Mouse (Mus musculus) cerebellum, adult 18-20 months (tissue): Measurements from ENCODE around the gene Rfx3.

Experiments used
- DNase-seq, 2 experiments: peaks; one replicate each; pipeline ENCODE4 v3.0.0; 2021

The Rfx3 gene

GRCm38 (mm10) chr19:27904655-27905054 is 106.3 kb downstream of the Rfx3 start:
- DNase-seq, result peak; percentile 44 to 66

- DNase-seq, result peak; percentile 15 to 16
Measured at GRCm38 (mm10) chr19:27904209-27904608, 106.8 kb downstream of the Rfx3 start.

GRCm38 (mm10) chr19:27902601-27903000 is 108.4 kb downstream of the Rfx3 start:
- DNase-seq, result no peak

GRCm38 (mm10) chr19:27901693-27902092 is 109.3 kb downstream of the Rfx3 start:
- no peak for DNase-seq

GRCm38 (mm10) chr19:27884520-27884919 is 126.4 kb downstream of the Rfx3 start:
- no peak for DNase-seq

GRCm38 (mm10) chr19:27877429-27877828 is 133.5 kb downstream of the Rfx3 start:
- no peak for DNase-seq

GRCm38 (mm10) chr19:27870794-27871193 is 140.2 kb downstream of the Rfx3 start:
- DNase-seq, result no peak

GRCm38 (mm10) chr19:27859641-27860040 is 151.3 kb downstream of the Rfx3 start:
- no peak for DNase-seq

GRCm38 (mm10) chr19:27848946-27849345 is 162.0 kb downstream of the Rfx3 start:
- DNase-seq, result no peak

- DNase-seq, result no peak
Measured at GRCm38 (mm10) chr19:27847055-27847454, 163.9 kb downstream of the Rfx3 start.

- DNase-seq, result peak in 1 of 2 experiments; percentile 30
Measured at GRCm38 (mm10) chr19:27838635-27839034, 172.3 kb downstream of the Rfx3 start.

GRCm38 (mm10) chr19:27838041-27838440 is 172.9 kb downstream of the Rfx3 start:
- no peak for DNase-seq

- no peak for DNase-seq
Measured at GRCm38 (mm10) chr19:27832448-27832847, 178.5 kb downstream of the Rfx3 start.

- DNase-seq, result no peak
Measured at GRCm38 (mm10) chr19:27828316-27828715, 182.7 kb downstream of the Rfx3 start.

GRCm38 (mm10) chr19:27817661-27818060 is 193.3 kb downstream of the Rfx3 start:
- no peak for DNase-seq

- peak; percentile 54 to 56 for DNase-seq
Measured at GRCm38 (mm10) chr19:27780030-27780429, 230.9 kb downstream of the Rfx3 start.

GRCm38 (mm10) chr19:27770716-27771265 is 240.2 kb downstream of the Rfx3 start:
- DNase-seq, result no peak

- no peak for DNase-seq
Measured at GRCm38 (mm10) chr19:27768444-27768843, 242.5 kb downstream of the Rfx3 start.

- no peak for DNase-seq
Measured at GRCm38 (mm10) chr19:27760309-27760708, 250.7 kb downstream of the Rfx3 start.

- no peak for DNase-seq
Measured at GRCm38 (mm10) chr19:27759347-27759746, 251.6 kb downstream of the Rfx3 start.

GRCm38 (mm10) chr19:27747301-27747700 is 263.7 kb downstream of the Rfx3 start:
- no peak for DNase-seq

- DNase-seq, result no peak
Measured at GRCm38 (mm10) chr19:27738908-27739307, 272.1 kb downstream of the Rfx3 start.

GRCm38 (mm10) chr19:27736571-27736970 is 274.4 kb downstream of the Rfx3 start:
- DNase-seq, result no peak

GRCm38 (mm10) chr19:27718931-27719330 is 292.0 kb downstream of the Rfx3 start:
- DNase-seq, result no peak

- DNase-seq, result no peak
Measured at GRCm38 (mm10) chr19:27716274-27716673, 294.7 kb downstream of the Rfx3 start.
